Mouse (Mus musculus) ovary, adult 18-20 months (tissue): ENCODE data around the gene Vasn.

Experiments used
- DNase-seq: peaks from one replicate; pipeline ENCODE4 v3.0.0; 2022; ENCODE audit warnings: low spot score, mixed read lengths

Gene Vasn

DNA sequence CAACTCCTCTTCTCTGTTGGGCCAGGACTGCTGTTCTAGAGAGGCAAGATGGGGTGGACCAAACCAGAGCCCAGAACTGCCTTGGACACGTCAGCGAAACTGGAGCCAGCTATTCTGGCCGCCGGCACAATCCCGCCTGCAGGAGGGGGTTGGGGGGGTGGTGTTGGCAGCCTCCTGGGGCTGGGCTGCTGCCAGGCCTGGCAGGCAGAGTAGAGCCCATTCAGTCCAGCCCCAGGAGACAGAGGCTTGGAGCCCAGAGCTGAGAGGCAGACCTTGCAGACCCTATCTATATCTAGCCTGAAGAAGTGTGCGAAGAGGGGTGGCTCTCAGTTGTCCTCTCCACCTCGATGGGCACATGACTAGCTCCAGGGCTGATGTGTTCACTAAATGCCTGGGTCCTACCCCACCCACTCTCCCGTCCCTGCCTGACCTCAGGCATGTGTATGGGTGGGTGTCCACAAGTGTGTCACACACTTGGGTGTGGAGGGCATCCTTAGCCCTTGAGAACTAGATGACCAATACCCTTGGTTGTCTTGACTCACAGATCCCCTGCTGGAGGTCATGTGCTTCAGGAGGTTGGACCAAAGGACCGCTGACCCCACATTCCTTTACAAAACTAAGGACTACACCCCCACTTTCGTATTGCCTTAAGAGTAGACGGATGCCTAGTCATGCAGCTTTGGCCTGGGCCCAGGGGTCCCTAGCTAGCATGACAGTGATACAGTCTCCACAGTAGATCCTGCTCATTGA is 4.1 kb downstream of the Vasn start:
- DNase-seq = peak; percentile 84

DNA sequence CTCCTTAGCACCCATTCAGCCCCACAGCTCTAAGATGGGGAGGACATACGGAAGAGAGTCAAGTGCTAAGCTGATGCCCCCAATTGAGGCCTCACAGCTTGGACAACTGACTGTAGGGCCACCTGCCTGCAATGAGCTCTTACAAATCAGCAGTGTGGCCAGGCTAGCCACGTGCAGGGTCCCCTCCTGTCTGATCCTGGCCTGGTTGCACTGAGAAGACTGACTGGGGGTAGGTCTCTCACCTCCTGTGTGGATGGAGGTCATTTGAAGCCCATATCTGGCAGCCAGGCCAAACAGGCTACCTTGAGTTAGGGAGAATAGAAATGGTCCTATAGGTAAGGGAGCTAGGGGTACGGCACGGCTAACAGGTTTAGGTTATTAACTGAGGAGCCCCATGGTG is 6.1 kb downstream of the Vasn start:
- no peak for DNase-seq

DNA sequence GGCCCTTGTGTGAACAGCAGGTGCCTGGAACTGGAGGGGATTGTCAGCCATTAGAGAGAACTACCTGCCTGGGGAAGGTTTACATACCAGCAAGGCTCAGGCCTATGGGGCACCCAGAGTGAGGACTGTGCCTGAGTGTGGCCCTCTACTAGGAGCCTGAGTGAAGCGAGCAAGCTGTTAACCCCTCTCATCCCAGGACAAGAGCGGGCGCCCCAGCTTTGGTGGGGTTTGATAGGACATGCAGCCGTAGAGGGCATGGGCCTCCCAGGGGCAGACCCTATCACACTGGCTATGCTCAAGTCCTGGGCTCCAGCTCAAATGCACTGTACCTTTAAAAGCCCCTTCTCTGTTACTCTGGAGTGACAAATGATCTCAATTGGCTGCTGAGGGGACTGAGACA is 7.1 kb downstream of the Vasn start:
- no peak for DNase-seq

DNA sequence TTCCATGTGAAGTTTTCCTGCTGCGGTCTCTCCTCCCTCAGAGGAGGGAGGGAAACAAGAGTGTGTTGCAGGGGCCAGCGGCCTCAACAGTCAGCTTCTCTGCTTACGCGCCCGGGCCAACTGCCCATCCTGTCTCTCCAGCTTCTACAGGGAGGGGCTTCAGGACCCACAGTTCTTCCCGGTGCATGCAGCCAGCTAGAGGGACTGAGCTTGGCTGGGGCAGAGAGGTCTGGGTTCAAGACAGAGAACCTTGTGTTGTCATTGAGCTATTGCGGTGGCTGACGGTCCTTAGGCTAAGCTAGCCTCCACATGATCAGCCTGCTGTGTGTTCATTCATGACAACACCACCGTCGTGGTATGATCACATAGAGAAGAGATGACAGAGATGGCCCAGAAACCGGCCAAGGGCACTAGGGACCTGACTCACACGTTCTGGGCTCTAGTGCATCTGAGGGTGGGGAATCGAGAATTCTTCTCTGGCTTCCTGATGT is 8.0 kb downstream of the Vasn start:
- DNase-seq = no peak

DNA sequence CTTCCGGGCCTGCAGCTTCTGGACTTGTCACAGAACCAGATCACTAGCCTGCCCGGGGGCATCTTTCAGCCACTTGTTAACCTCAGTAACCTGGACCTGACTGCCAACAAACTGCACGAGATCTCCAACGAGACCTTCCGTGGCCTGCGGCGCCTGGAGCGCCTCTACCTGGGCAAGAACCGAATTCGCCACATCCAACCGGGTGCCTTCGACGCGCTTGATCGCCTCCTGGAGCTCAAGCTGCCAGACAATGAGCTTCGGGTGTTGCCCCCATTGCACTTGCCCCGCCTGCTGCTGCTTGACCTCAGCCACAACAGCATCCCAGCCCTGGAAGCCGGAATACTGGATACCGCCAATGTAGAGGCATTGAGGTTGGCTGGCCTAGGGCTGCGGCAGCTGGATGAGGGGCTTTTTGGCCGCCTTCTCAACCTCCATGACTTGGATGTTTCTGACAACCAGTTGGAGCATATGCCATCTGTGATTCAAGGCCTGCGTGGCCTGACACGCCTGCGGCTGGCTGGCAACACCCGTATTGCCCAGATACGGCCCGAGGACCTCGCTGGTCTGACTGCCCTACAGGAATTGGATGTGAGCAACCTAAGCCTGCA is 8.8 kb downstream of the Vasn start:
- no peak for DNase-seq

DNA sequence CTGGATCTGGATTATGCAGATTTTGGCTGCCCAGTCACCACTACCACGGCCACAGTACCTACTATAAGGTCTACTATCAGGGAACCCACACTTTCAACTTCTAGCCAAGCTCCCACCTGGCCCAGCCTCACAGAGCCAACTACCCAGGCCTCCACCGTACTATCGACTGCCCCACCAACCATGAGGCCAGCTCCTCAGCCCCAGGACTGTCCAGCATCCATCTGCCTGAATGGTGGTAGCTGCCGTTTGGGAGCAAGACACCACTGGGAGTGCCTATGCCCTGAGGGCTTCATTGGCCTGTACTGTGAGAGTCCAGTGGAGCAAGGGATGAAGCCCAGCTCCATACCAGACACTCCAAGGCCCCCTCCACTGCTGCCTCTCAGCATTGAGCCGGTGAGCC is 9.5 kb downstream of the Vasn start:
- DNase-seq = no peak

DNA sequence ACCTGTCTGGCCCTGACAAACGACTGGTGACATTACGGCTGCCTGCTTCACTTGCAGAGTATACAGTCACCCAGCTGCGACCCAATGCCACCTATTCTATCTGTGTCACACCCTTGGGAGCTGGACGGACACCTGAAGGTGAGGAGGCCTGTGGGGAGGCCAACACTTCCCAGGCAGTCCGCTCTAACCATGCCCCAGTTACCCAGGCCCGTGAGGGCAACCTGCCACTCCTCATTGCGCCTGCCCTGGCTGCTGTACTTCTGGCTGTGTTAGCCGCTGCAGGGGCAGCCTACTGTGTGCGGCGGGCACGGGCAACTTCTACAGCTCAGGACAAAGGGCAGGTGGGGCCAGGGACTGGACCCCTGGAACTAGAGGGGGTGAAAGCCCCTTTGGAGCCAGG is 10.0 kb downstream of the Vasn start:
- no peak for DNase-seq

DNA sequence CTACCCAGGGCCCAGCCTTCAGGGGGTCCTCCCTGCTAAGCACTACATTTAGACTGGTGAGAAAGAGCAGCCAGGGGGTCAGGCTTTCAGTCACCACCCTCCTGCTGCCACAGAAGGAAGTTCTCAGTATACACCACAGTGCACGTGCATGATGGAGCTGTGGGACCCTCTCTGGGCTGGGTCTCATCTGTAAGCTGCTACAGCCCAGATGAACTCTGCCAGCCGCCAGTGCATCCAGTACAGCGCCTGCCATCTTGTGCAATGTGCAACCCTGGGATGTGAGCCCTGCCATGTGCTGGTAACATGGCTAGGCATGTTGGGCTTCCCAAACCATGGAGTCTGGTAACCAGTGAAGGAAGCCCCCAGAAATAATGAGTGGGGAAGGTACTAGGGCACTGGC is 10.4 kb downstream of the Vasn start:
- DNase-seq = no peak

DNA sequence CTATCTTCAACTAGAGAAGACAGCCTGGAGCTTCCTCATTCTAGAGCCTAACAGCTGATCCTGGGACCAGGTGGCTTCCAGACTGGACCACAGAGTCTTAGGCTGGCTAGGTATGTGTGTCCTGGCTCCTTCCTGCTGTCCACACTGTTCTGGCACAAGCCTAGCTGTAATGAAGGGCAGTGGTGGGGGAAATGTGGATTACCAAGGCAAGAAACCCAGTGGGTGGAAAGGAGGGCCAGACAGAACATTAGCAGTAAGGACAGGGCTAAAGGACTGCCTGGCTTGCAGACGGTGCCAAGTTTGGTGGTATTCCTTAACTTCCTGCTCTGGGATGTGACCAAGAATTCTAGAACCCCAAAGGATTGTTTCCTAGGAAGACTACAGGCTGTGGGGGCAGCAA is 11.3 kb downstream of the Vasn start:
- DNase-seq = no peak

DNA sequence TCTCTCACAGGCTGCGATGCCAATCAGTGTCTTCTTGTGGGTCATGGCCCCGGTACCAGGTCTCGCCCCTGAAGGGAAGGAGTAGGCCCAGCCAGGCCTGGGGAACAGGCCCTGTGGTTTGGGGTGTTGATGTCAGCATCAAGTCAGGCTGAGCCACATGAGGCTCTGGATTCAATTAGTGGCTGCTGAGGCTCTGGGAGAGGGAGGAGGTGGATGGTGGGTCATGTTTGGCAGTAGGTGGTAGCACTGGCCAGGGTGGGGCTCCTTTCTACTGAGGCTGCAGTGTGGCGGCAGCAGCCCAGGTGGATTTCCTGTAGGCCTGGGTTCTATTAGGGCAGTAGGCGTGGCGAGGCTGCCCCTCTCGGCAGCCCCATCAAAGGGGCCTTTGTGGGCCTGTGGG is 11.9 kb downstream of the Vasn start:
- no peak for DNase-seq

DNA sequence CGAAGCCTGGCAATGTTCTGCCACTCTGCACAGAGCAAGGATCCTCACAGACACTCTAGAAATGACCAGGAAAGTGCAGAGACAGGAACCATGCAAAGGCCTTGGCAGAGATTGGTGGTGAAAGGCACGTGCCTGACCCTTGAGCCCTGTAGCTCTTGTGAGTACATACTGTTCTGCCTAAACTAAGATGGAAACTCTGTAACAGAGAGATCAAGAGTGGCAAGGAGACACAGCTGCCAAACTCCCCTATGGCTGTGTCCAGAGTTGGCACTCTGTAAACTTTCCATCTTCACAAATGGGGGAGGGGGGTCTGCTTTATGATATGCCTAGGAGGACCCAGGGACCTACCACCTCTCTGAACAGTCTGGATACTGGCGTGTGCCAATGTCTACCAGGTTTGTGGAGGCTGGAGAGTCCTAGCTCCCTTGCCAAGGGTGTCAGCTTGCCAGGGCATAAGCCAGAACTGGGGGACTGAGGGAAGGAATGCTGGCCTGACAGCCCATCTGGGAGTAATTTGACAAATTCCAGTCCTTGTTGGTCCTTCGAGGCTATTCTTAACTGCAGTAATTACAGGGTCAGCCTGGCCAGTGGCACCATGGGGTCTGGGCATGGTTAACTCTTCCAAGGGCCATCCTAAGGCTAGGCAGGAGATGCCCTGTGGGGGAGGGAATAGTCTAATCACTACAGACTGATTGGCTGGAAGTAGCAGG is 13.1 kb downstream of the Vasn start:
- DNase-seq = no peak

DNA sequence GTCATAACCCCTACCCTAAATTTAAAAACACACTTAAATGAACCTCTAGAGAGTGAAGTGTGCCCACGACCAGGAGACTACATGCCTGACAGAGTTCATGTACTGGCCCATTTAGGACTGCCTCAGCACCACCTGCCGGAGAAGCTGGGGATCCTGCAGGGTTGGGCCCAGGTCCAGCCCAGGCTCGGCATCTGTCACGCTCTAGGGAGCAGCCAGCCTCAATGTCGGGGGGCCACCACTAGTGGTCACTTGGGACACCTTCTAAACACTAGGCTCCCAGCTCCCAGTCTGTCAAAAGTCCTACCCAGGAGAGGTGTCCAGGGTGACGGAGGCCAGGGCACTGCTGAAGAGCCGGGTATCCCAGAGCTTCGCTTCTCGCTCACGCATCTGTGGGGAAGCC is 15.0 kb downstream of the Vasn start:
- DNase-seq = no peak

DNA sequence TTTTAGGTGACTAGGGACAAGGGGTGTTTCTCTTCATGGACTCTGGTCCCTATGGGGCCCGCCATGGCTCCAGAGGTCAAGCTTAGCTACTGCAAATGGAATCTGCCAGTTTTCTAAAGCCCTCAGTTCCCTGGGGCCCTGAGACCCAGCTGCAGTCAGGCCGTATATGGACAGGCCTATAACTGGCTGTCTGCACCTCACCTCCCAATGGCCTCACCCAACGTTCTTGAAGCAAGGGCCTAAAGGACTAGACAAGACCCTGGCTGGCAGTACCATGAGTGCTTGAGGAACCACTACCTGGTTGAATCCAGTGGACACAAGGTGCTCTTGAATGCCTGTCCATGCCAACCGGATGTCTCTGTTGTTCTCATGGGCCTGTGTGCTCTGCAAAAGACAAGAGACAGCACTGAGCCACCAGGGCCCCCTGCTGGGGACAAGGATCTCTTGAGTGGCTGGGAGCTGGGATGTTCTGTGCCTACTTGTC is 15.6 kb downstream of the Vasn start:
- DNase-seq = no peak

DNA sequence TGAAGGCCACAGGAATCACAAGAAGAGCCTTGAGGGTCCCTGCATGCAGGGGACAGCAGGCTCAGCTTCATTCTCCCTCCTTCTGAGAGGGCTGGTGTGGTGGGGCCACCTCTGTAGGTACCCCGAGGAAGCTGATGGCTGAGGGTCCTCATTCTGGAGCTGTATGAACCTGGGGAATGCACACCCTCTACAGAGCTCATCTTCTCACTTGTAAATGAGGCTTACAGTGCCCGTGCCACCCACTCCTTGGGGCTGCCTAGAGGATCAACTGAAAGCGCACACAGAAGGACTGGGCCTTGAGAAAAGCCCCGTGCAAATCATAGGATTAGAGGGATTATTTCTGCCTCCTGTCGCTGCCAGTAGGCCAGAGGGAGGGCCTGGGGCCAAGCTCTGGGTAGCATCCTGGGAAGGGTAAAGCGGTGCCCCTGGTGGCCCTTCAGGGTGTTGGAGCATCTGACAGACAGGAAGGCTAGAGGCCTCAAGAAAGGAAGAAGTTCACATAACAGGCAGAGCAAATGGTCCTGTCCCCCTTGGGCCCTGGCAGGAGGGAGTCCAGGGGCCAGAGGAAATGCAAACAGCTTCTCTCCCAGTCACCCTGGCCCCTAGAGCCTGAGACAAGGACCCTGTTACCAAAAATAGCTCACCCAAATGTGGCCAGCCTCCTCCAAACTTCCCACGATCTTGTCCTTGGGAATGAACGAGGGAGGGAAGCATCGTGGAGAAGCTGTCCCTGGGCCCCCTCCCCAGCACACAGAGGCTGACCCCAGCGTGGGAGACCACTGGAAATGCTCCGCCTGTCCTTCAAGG is 16.2 kb downstream of the Vasn start:
- peak; percentile 37 for DNase-seq

DNA sequence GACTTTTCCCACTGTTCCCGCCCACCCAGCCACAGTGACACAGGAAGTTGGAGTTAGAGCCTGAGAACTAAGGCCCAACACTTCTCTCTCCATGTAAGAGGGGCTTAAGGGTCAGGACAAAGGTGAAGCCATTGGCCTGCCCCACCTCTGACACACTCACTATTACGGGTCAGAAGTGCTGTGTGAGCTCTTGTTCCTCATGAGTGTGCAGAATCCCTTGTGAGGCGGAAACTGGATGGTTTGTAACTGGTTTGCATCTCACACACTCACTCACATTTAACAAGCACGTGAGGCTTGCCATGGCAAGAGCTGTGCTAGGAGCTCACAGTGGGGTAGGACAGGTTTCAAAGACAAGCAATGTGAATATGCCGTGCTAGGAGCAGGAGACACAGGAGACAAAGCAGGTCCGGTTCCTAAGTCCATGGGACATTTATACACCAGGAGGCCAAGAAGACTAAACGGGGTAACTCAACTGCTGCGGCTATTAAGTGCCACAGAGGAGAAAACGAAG is 16.9 kb downstream of the Vasn start:
- no peak for DNase-seq

DNA sequence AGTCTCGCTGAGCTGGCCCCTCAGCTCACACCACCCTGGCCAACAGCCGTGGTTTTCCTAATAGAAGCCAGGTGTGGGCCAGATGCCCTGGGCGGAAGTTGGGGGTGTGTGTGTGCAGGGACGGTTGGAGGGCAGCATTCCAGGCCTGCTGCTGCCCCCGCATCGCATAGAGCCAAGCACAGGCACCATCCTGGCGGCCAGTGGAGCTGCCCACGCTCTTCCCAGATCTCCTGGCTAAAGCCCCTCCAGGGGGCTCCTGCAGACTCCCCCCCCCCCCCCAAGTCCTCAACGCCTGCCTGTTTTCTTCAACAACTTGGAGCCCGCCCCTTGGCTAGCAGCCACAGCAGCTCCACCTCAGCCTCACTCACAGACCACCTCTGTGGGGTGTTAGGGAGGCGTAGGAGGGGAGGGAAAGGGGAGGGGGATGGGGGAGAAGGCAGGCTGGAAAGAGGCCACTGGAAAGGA is 19.1 kb downstream of the Vasn start:
- DNase-seq = peak; percentile 69

DNA sequence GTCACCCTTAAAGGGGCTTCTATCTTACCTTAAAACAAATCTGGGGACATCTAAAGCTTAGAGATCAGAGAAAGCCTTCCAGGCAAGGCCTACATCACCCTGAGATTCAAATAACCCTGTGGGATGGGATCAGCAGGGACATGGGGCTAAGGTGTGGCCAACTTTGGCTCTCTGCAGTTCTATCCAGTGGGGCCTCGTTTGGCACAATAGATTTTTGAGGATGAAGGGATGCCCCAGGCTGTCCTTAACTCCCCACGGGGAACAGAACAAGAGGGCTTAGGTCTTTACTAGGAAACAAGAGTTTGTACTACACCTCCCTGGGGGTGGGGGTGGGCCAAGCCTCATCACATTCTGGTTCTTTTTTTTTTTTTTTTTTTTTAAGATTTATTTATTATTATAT is 19.6 kb downstream of the Vasn start:
- DNase-seq = no peak

DNA sequence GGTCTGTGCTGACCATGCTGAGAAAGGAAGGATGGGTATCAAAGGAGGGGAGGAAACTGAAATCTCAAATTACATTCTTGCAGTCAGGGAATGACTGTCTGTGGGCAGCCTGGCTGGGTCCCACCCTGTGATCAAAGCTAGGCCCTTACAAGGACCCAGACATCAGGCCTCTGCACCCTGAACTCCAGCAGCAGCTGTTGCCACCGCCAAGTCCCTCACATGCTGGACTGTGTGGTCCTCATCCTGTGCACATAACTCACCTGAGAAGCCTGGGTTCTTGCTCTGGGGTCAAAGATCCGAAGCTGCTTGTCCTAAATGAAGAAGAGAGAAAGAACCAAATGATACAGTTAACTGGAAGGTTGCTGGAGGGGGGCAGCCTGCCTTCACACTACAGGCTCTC is 21.9 kb downstream of the Vasn start:
- no peak for DNase-seq

DNA sequence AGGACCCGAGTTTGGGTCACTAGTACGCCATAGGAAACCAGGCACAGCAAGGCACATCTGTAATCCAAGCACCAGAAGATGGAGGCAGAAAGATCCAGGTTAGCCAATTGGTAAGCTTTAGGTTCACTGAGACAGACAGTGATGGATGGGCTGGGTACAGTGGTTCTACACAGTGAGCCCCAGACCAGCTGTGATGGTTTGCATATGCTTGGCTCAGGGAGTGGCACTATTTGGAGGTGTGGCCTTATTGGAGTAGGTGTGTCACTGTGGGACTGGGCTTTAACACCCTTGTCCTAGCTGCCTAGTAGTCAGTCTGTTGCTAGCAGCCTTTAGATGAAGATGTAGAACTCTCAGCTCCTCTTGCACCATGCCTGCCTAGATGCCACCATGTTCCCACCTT is 24.1 kb downstream of the Vasn start:
- no peak for DNase-seq

DNA sequence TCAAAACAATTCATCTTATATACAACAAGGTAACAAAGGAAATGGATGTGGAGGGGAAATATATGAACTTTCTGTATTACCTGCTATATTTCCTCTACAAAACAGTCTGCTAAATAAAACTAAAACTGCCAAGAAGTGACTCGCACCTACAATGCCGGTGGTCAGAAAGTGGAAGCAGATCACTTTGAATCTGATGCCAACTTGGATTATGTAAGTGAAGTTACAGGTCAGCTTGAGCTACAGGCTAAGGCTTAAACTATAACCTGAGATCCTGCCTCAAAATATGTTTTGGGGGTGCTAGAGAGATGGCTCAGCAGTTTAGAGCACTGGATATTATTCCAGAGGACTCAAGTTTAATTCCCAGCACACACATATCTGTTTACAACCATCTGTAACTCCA is 26.0 kb downstream of the Vasn start:
- DNase-seq = no peak

DNA sequence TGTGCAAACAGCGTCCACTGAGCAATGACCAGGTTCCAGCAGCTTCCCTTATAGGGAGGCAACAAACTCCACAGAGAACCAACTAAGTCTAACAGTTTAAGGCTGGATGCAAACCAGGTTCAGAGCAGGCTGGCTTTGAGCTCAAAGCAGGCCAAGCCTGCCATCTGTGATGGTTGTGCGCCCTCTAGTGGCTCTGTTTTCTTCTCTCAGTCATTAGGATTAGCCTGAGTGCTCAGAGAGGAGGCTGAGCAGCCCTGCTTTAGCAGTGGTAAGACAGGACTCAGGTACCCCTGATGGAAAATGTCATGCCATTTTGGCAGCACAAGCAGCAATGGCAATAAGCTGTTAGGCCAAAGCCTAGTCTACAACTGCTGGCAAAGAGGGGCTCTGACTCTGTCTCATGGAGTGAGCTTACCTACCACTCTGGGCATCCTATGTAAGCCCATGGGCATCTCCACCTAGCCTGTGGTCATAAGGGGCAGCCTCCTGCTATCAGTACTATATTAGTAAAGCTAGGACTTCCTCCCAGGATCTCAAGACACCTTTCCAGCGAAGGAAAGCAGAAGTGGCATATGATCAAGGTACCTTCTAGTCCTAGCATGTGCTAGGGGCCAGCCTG is 27.6 kb downstream of the Vasn start:
- DNase-seq = peak; percentile 63

DNA sequence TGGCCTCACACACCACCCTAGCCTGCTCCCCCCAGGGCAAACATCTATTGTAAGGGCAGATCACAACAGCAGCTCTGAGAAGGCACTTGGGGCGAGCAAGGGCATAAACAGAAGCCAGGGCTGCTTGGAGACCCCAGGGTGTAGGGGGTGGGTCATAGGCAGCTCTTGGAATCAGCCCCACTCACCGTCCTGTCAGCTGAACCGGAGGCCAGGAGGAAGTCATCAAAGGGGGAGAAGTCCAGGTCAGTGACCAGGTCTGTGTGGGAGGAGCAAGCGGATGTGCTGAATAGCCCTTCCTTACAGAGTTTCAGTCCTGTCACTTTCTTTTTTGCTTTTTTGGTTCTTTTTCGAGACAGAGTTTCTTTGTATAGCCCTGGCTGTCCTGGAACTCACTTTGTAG is 30.6 kb downstream of the Vasn start:
- no peak for DNase-seq
